Mouse (Mus musculus) myocyte (in vitro differentiated cells): Measurements from ENCODE around the gene Ptchd4. TPM values are rescaled to one million over a fixed set of nuclear protein-coding genes. Genes with fewer than 3 reads are reported as not detected.

Experiments
- H3K27me3 ChIP-seq: one replicate; pipeline ENCODE4 v1.6.1; 2011; ENCODE audit not compliant: control insufficient read depth, insufficient read depth, insufficient read length
- H3K36me3 ChIP-seq: one replicate; pipeline ENCODE4 v1.6.1; 2011; ENCODE audit not compliant: control insufficient read depth, insufficient read depth
- H3K4me2 ChIP-seq: one replicate; pipeline ENCODE4 v1.6.1; 2011; ENCODE audit warnings: low read depth, control low read depth
- H3K4me3 ChIP-seq: one replicate; pipeline ENCODE4 v1.5.1; 2011; ENCODE audit warnings: mild to moderate bottlenecking, control low read depth, moderate library complexity
- H3K79me2 ChIP-seq: one replicate; pipeline ENCODE4 v1.6.1; 2011; ENCODE audit not compliant: control insufficient read depth, insufficient read depth
- H3ac ChIP-seq: one replicate; pipeline ENCODE4 v1.6.1; 2011; ENCODE audit not compliant: control insufficient read depth, insufficient read length
- CEBPB ChIP-seq: IDR thresholded peaks from 2 replicates; pipeline ENCODE4 v1.6.1; 2011; ENCODE audit warnings: mild to moderate bottlenecking, moderate library complexity; ENCODE audit not compliant: poor library complexity, insufficient read depth, severe bottlenecking
- E2F4 ChIP-seq: IDR thresholded peaks from one replicate; pipeline ENCODE4 v1.6.1; 2011; ENCODE audit warnings: mild to moderate bottlenecking, control low read depth, moderate library complexity; ENCODE audit not compliant: insufficient read depth
- MAX ChIP-seq: IDR thresholded peaks from one replicate; pipeline ENCODE4 v1.6.1; 2011; ENCODE audit warnings: low read depth, mild to moderate bottlenecking, control low read depth
- MYOD1 ChIP-seq, 3 experiments: IDR thresholded peaks; one replicate each; pipeline ENCODE4 v1.6.1; 2011; ENCODE audit warnings: control low read depth in 2 of 3, low read depth in 2 of 3, mild to moderate bottlenecking in 2 of 3, moderate library complexity in 1 of 3; ENCODE audit not compliant: insufficient read length in 2 of 3, control insufficient read depth in 1 of 3
- MYOG ChIP-seq, 3 experiments: IDR thresholded peaks; one replicate each; pipeline ENCODE4 v1.6.1; 2011; ENCODE audit warnings: control low read depth in 2 of 3, low read depth in 2 of 3, mild to moderate bottlenecking in 2 of 3; ENCODE audit not compliant: insufficient read length in 2 of 3, control insufficient read depth in 1 of 3, insufficient read depth in 1 of 3
- POLR2A ChIP-seq: IDR thresholded peaks from one replicate; pipeline ENCODE4 v1.6.1; 2011; ENCODE audit warnings: low read depth, mild to moderate bottlenecking, control low read depth, moderate library complexity; ENCODE audit not compliant: insufficient read length
- POLR2AphosphoS2 ChIP-seq: IDR thresholded peaks from one replicate; pipeline ENCODE4 v1.6.1; 2011; ENCODE audit warnings: low read depth, control low read depth; ENCODE audit not compliant: insufficient read length
- REST ChIP-seq: IDR thresholded peaks from one replicate; pipeline ENCODE4 v1.6.1; 2011; ENCODE audit warnings: mild to moderate bottlenecking, control low read depth, moderate library complexity; ENCODE audit not compliant: insufficient read depth, insufficient read length
- SRF ChIP-seq: IDR thresholded peaks from one replicate; pipeline ENCODE4 v1.6.1; 2011; ENCODE audit warnings: low read depth; ENCODE audit not compliant: control insufficient read depth, insufficient read length
- TCF12 ChIP-seq: IDR thresholded peaks from one replicate; pipeline ENCODE4 v1.6.1; 2011; ENCODE audit warnings: mild to moderate bottlenecking, control low read depth; ENCODE audit not compliant: poor library complexity, insufficient read depth, severe bottlenecking
- TCF3 ChIP-seq: IDR thresholded peaks from one replicate; pipeline ENCODE4 v1.6.1; 2011; ENCODE audit warnings: low read depth, control low read depth; ENCODE audit not compliant: insufficient read length
- USF1 ChIP-seq: IDR thresholded peaks from one replicate; pipeline ENCODE4 v1.6.1; 2011; ENCODE audit warnings: low read depth, mild to moderate bottlenecking, control low read depth, moderate library complexity
- polyA plus RNA-seq: library from polyadenylated mRNA; unstranded; fragments of >200 nt; fragmentation: generic; extraction: Trizol; gene quantifications from one replicate; pipeline ENCODE4 v1.2.1, GENCODE M21; 2012; ENCODE audit warnings: missing spikeins

Ptchd4 gene
- polyA plus RNA-seq, 1 experiment = not detected

GRCm38 (mm10) chr17:42452235-42452634, 136.5 kb downstream of the Ptchd4 start:
- TF ChIP-seq MYOG (IDR thresholded peaks at IDR 0.05; ENCODE audit: control insufficient read depth in 1 of 3, insufficient read depth in 1 of 3, insufficient read length in 2 of 3, low read depth in 2 of 3) (no peak), USF1 (no peak), TCF12 (no peak)
- H3K36me3 ChIP-seq = no peaks in the 10 kb centered on the region
- no peak overlapping the region for H3K4me3 ChIP-seq
- no peak overlapping the region for H3K4me2 ChIP-seq
- H3ac ChIP-seq = no peak overlapping the region
- H3K79me2 ChIP-seq = no peaks in the 10 kb centered on the region
- no peaks in the 10 kb centered on the region for H3K27me3 ChIP-seq

- H3K4me3 ChIP-seq = no peak overlapping the region
- H3K4me2 ChIP-seq = no peak overlapping the region
- TF ChIP-seq TCF12 (no peak), POLR2AphosphoS2 (no peak), MAX (no peak), USF1 (no peak), E2F4 (no peak), MYOG (IDR thresholded peaks at IDR 0.05; ENCODE audit: control insufficient read depth in 1 of 3, insufficient read depth in 1 of 3, insufficient read length in 2 of 3, low read depth in 2 of 3) (no peak), REST (no peak), SRF (no peak), TCF3 (no peak), POLR2A (no peak), CEBPB (no peak), MYOD1 (IDR thresholded peaks at IDR 0.05; ENCODE audit: control insufficient read depth in 1 of 3, insufficient read length in 2 of 3, low read depth in 2 of 3) (no peak)
- H3ac ChIP-seq = no peak overlapping the region
- H3K27me3 ChIP-seq = no peaks in the 10 kb centered on the region
- no peaks in the 10 kb centered on the region for H3K36me3 ChIP-seq
- H3K79me2 ChIP-seq = no peaks in the 10 kb centered on the region
Measured at GRCm38 (mm10) chr17:42456441-42456840, 140.7 kb downstream of the Ptchd4 start.

DNA sequence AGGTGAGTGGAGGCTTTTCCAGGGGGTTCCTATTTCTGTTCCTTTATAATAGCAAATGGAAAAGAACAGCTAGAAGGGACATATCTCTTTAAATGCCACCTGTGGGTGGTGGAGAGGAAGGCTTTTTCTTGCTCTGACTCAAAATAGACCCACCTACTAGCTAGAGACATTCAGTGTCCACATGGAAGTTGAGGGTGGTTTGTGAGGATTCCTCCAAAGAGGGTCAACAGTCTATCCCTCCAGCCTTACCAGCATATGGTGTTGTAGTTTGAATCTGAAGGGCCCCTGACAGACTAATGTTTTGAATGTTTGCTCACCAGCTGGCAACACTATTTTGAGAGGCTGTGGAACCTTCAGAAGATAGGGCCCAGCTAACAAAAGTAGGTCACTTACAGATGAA, 147.0 kb downstream of the Ptchd4 start:
- Histone ChIP-seq H3K36me3 (no peaks in the 10 kb centered on the region), H3ac (no peak overlapping the region), H3K79me2 (no peaks in the 10 kb centered on the region), H3K4me3 (no peak overlapping the region), H3K4me2 (no peak overlapping the region), H3K27me3 (no peaks in the 10 kb centered on the region)
- TF ChIP-seq REST (no peak), SRF (no peak), POLR2AphosphoS2 (no peak), TCF3 (no peak), USF1 (no peak), MYOD1 (IDR thresholded peaks at IDR 0.05; ENCODE audit: control insufficient read depth in 1 of 3, insufficient read length in 2 of 3, low read depth in 2 of 3) (no peak), MAX (no peak), POLR2A (no peak), E2F4 (no peak), TCF12 (no peak), CEBPB (no peak), MYOG (IDR thresholded peaks at IDR 0.05; ENCODE audit: control insufficient read depth in 1 of 3, insufficient read depth in 1 of 3, insufficient read length in 2 of 3, low read depth in 2 of 3) (no peak)

- H3K4me2 ChIP-seq = no peak overlapping the region
- no peaks in the 10 kb centered on the region for H3K79me2 ChIP-seq
- no peak for TF ChIP-seq POLR2AphosphoS2
- peak; percentile 66 for TF ChIP-seq USF1
- peak; percentile 70; the same call in 1 of the 2 replicates for TF ChIP-seq CEBPB
- no peak for TF ChIP-seq MYOD1 (IDR thresholded peaks at IDR 0.05; ENCODE audit: control insufficient read depth in 1 of 3, insufficient read length in 2 of 3, low read depth in 2 of 3)
- TF ChIP-seq TCF3 = no peak
- no peaks in the 10 kb centered on the region for H3K27me3 ChIP-seq
- H3ac ChIP-seq = no peak overlapping the region
- no peaks in the 10 kb centered on the region for H3K36me3 ChIP-seq
- no peak overlapping the region for H3K4me3 ChIP-seq
Measured at GRCm38 (mm10) chr17:42480173-42480991, 164.6 kb downstream of the Ptchd4 start.

GRCm38 (mm10) chr17:42509356-42510262, 193.9 kb downstream of the Ptchd4 start:
- H3K27me3 ChIP-seq = no peaks in the 10 kb centered on the region
- peak overlapping the region; percentile 18 for H3K4me2 ChIP-seq
- H3ac ChIP-seq = no peak overlapping the region
- H3K36me3 ChIP-seq = no peaks in the 10 kb centered on the region
- TF ChIP-seq REST (no peak), USF1 (no peak), TCF12 (no peak), POLR2A (no peak), SRF (no peak), E2F4 (no peak), TCF3 (no peak), MAX (no peak)
- H3K79me2 ChIP-seq = no peaks in the 10 kb centered on the region
- no peak overlapping the region for H3K4me3 ChIP-seq
